Comparison of ENCODE assay signal across 14 mouse cellular contexts in genomic region chr9:24701246-24701645, GRCm38 (mm10). TPM values are rescaled to one million over a fixed set of nuclear protein-coding genes. Genes with fewer than 3 reads are reported as not detected.
DNase-seq lines count a peak whose midpoint lies in the region; ATAC-seq and TF ChIP-seq lines count a peak whose summit lies in the region.
"Had no signal": no experiment of that assay in that cellular context is flagged by ENCODE, and none has a peak within 500 bp of the region (broad histone marks: within the 10 kb centered on the region; RNA-seq: fewer than 3 reads in every experiment).

No protein-coding gene starts in this region.

- TF ChIP-seq POLR2A in CH12.LX (IDR thresholded peaks at IDR 0.05; ENCODE audit: low read depth, low read length): no peak

- H3K79me2 ChIP-seq in CH12.LX (replicated peaks; ENCODE audit: control insufficient read depth, extremely low read depth, insufficient read depth, poor library complexity, severe bottlenecking): no peaks in the 10 kb centered on the region

- no peak for TF ChIP-seq EP300 in CH12.LX (IDR thresholded peaks at IDR 0.05; ENCODE audit: low read length)

- no peak for ATAC-seq in cerebellum, adult (ENCODE audit: insufficient number of reproducible peaks, low FRiP score, low TSS enrichment)

- no peak overlapping the region for H3K4me2 ChIP-seq in CH12.LX (ENCODE audit: insufficient read depth, low read depth, poor library complexity, severe bottlenecking)
- H3K4me2 ChIP-seq: hindbrain, embryonic 12.5 days had no signal

- no peaks in the 10 kb centered on the region for H3K36me3 ChIP-seq in CH12.LX (replicated peaks in 1 of 2; ENCODE audit: control insufficient read depth in 1 of 2, insufficient read depth in 1 of 2, low read length in 1 of 2)
- H3K36me3 ChIP-seq: hindbrain, embryonic 12.5 days had no signal

- TF ChIP-seq CTCF in layer of hippocampus, adult 2 months (conservative IDR thresholded peaks at IDR 0.05): peak; percentile 81
- TF ChIP-seq CTCF in CH12.LX (conservative IDR thresholded peaks at IDR 0.05 in 1 of 2, IDR thresholded peaks at IDR 0.05 in 1 of 2; ENCODE audit: low read depth in 2 of 2, low read length in 2 of 2): peak in 1 of 2 experiments; percentile 66; a peak in 2 of 4 replicates

- dilution Hi-C loops in CH12.LX (cut with MboI; ENCODE audit: extremely low pct_ligation_motif_present, extremely low pct_unique_long_range_greater_than_20kb, low sequenced_read_pairs): no loop called here

- H3K27me3 ChIP-seq in CH12.LX (replicated peaks): no peaks in the 10 kb centered on the region

- no peak overlapping the region for H3K9ac ChIP-seq in CH12.LX (ENCODE audit: insufficient read depth, low read depth)
- H3K9ac ChIP-seq: hindbrain, embryonic 12.5 days had no signal

- peaks cover 2% of the 10 kb centered on the region for H3K9me3 ChIP-seq in CH12.LX (replicated peaks; ENCODE audit: low read length)
- H3K9me3 ChIP-seq: hindbrain, embryonic 12.5 days had no signal

- no peaks in the 10 kb centered on the region for H3K4me1 ChIP-seq in CH12.LX (ENCODE audit: control insufficient read depth in 1 of 2, insufficient read depth in 2 of 2)

- in situ Hi-C loops in CH12.LX (cut with MboI; ENCODE audit: low pct_ligation_motif_present, low pct_unique_long_range_greater_than_20kb, low sequenced_read_pairs): no loop called here

- peak; percentile 72 for TF ChIP-seq RAD21 in CH12.LX (IDR thresholded peaks at IDR 0.05; ENCODE audit: low read depth, low read length)

- DNase-seq in cerebellum, adult 9-10 months: peak; percentile 1
- DNase-seq in cerebellum, adult 9-11 months: no peak
- no peak for DNase-seq in layer of hippocampus, adult 2 months (ENCODE audit: low spot score in 2 of 2)
- DNase-seq in layer of hippocampus, postnatal 14 days (ENCODE audit: low spot score in 2 of 2): no peak
- DNase-seq in CH12.LX (ENCODE audit: extremely low read depth): peak; percentile 4
- DNase-seq in embryo, embryonic 10.5 days (ENCODE audit: low spot score): peak; percentile 29
- no peak for DNase-seq in ovary, adult 18-20 months (ENCODE audit: low spot score)
- DNase-seq: adrenal gland, postnatal 36 days; thymus, adult 18-20 months had no signal

- H3K27ac ChIP-seq in layer of hippocampus, adult 2 months: no peak overlapping the region
- no peak overlapping the region for H3K27ac ChIP-seq in CH12.LX (ENCODE audit: insufficient read depth, low read depth)
- H3K27ac ChIP-seq: hindbrain, embryonic 12.5 days had no signal

- no peak overlapping the region for H3K4me3 ChIP-seq in layer of hippocampus, adult 2 months
- H3K4me3 ChIP-seq in CH12.LX (replicated peaks in 1 of 3; ENCODE audit: low read depth in 2 of 3, low read length in 2 of 3, poor library complexity in 1 of 3): no peak overlapping the region
- H3K4me3 ChIP-seq: hindbrain, embryonic 12.5 days had no signal

TF ChIP-seq in CH12.LX, 34 proteins besides CTCF, POLR2A, EP300 and RAD21:
- TF ChIP-seq SMC3 (IDR thresholded peaks at IDR 0.05; ENCODE audit: low read depth, low read length) (peak; percentile 52), TCF12 (IDR thresholded peaks at IDR 0.05; ENCODE audit: low read depth, low read length) (no peak), ZC3H11A (IDR thresholded peaks at IDR 0.05; ENCODE audit: low read depth, low read length) (0 out of 2 replicates have a peak, but pooled peaks have one; percentile 13), NRF1 (IDR thresholded peaks at IDR 0.05; ENCODE audit: low read depth, low read length) (no peak), NELFE (IDR thresholded peaks at IDR 0.05; ENCODE audit: low read depth, low read length) (no peak), ZMIZ1 (IDR thresholded peaks at IDR 0.05; ENCODE audit: low read depth, low read length) (no peak), GABPA (IDR thresholded peaks at IDR 0.05; ENCODE audit: insufficient replicate concordance, low read depth, low read length) (no peak), ZNF384 (IDR thresholded peaks at IDR 0.05; ENCODE audit: low read depth, low read length) (peak; percentile 99)
TF ChIP-seq in CH12.LX: peak in this region for 3.

RNA-seq across cellular contexts. Expression of gene Dpy19l2, which starts 5.2 kb away (rescaled TPM):
- under 1 TPM; 0.28 to 0.39 TPM for total RNA-seq in layer of hippocampus, adult 2 months (2021)
- total RNA-seq in layer of hippocampus, postnatal 14 days (2021): under 1 TPM; 0.51 to 0.60 TPM
- total RNA-seq in CH12.LX (2012; rRNA removed): not detected in 2 replicates
- total RNA-seq in CH12.LX (2014; rRNA removed): not detected in 2 replicates
- not detected in 2 replicates for polyA plus RNA-seq in CH12.LX (2012; ENCODE audit: insufficient read length, low read depth)
- total RNA-seq: megakaryocyte-erythroid progenitor cell, adult 5-6 weeks had no signal
- polyA plus RNA-seq: C2C12; kidney, embryonic 16.5 days had no signal

Comparison
In these comparisons a context has a peak if more than half of its experiments do, and no peak if none do; other contexts are left out.
1. DNase-seq: peak in cerebellum, adult 9-10 months (single experiment), CH12.LX (single experiment) and embryo, embryonic 10.5 days (single experiment); none in cerebellum, adult 9-11 months (single experiment), layer of hippocampus, adult 2 months (0 of 2), layer of hippocampus, postnatal 14 days (0 of 2) and ovary, adult 18-20 months (single experiment).